Mouse (Mus musculus): ENCODE measurements around the gene Gdpd3.

DNA sequence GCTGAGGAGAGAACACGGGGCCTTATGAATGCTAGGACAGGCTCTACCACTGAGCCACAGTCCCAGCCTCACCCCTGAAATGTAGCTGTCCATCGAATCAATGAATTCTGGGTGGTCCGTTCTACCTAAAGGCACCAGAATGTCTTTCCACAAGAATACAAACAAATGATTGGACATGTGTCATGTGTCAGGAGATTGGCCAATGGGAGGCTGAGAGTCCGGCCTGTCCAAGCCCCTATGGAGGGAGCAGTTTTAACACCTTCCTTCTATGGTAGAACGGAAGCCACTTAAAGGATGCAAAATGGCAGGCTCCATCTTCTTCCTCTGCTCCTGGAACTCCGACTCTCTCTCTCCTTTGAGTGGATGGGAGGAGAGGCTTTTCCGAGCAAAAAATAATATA is 51.5 kb downstream of the Gdpd3 start:
- TF ChIP-seq CTCF (IDR thresholded peaks at IDR 0.05; ENCODE audit: low read depth) (no peak), EP300 (IDR thresholded peaks at IDR 0.05; ENCODE audit: low read depth) (no peak)
